Mouse (Mus musculus) heart, embryonic 10.5 days (tissue): ENCODE measurements at regions not wholly inside any gene's neighbourhood (a gene's known extent, or its start where the extent isn't known, plus 50 kb on each side); places are given as distances from the start of the nearest gene placed in this dataset.
A peak's percentile ranks its signal among the peaks of the same experiment; 100 is the strongest.

Experiments used
- DNase-seq: peaks from one replicate; pipeline ENCODE4 v3.0.0-alpha.2; 2017; ENCODE audit warnings: low spot score
- H3K27ac ChIP-seq: fragments of 300-500 bp; sonication (generic); 2 replicates; pipeline ENCODE4 v1.5.1; 2016; ENCODE audit warnings: mild to moderate bottlenecking
- H3K27me3 ChIP-seq: fragments of 300-500 bp; sonication (generic); 2 replicates; pipeline ENCODE4 v1.6.1; 2016; ENCODE audit warnings: mild to moderate bottlenecking; ENCODE audit not compliant: poor library complexity, insufficient read depth, severe bottlenecking
- H3K36me3 ChIP-seq: fragments of 300-500 bp; sonication (generic); 2 replicates; pipeline ENCODE4 v1.6.1; 2016; ENCODE audit warnings: mild to moderate bottlenecking, moderate library complexity
- H3K4me1 ChIP-seq: fragments of 300-500 bp; sonication (generic); 2 replicates; pipeline ENCODE4 v1.6.1; 2016; ENCODE audit warnings: mild to moderate bottlenecking
- H3K4me3 ChIP-seq: fragments of 300-500 bp; sonication (generic); 2 replicates; pipeline ENCODE4 v1.5.1; 2016; ENCODE audit warnings: mild to moderate bottlenecking, moderate library complexity
- H3K9me3 ChIP-seq: fragments of 300-500 bp; sonication (generic); 2 replicates; pipeline ENCODE4 v1.6.1; 2016; ENCODE audit warnings: mild to moderate bottlenecking, moderate library complexity
- WGBS: fragments of 180-500 bp; shearing (Covaris S2); methylation state at CpG from one replicate; pipeline ENCODE4 v1.1.7; 2016; 5-methylcytosine and 5-hydroxymethylcytosine counted together

DNA sequence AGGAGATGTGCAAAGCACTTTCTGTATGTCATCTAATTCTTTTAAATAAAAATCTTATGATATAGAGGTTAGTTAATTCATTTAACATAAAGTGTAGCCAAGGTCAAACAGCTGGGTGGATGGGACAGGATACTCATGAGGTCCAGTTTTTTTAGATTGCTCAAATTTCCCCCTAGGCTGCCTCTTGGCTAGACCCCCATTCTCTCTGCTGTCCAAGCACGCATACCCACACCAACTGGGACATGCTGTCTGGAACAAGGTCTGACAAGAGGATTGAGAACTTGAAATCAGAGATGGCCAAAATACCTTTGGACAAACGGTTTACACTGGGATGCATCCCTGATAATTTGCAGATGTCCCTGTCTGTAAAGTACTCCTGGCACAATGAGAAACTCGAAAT is 65.0 kb upstream of the Foxn3 start:
- no peaks in the 10 kb centered on the region for H3K9me3 ChIP-seq
- 58% methylated on average over 3 of the region's 3 CpGs for WGBS
- H3K27ac ChIP-seq: peak overlapping the region; percentile 56
- peaks cover 14% of the 10 kb centered on the region for H3K4me1 ChIP-seq
- no peaks in the 10 kb centered on the region for H3K36me3 ChIP-seq
- DNase-seq: no peak
- peak overlapping the region; percentile 64 for H3K4me3 ChIP-seq
- H3K27me3 ChIP-seq: no peaks in the 10 kb centered on the region

DNA sequence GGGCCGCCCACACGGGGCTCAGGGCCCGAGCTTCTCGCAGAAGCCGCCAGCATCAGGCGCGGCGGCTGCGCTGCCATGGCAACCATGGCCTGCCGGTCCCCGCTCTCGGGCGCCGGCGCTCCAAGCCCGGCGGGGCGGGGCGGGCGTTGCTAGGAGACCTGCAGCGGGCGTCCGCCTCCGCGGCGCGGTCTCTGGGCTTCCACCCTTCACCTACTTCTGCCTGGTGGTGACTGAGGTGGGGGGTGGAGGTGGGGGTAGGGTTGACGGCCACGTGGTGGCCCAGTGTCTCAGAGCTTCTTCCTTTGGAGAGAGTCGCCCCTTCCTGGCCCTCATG is 64.5 kb upstream of the Foxn3 start:
- DNase-seq: peak; percentile 92
- H3K36me3 ChIP-seq: no peaks in the 10 kb centered on the region
- peaks cover 14% of the 10 kb centered on the region for H3K4me1 ChIP-seq
- H3K9me3 ChIP-seq: no peaks in the 10 kb centered on the region
- 0% methylated on average over 30 of the region's 30 CpGs for WGBS
- peak overlapping the region; percentile 56 for H3K27ac ChIP-seq
- peak overlapping the region; percentile 64 for H3K4me3 ChIP-seq
- no peaks in the 10 kb centered on the region for H3K27me3 ChIP-seq

GRCm38 (mm10) chr12:99627201-99627897 is 64.0 kb upstream of the Foxn3 start:
- Histone ChIP-seq H3K4me3 (peak overlapping the region; percentile 64), H3K27ac (peak overlapping the region; percentile 56), H3K4me1 (peaks cover 14% of the 10 kb centered on the region), H3K36me3 (no peaks in the 10 kb centered on the region), H3K27me3 (no peaks in the 10 kb centered on the region), H3K9me3 (no peaks in the 10 kb centered on the region)
- peak; percentile 28 for DNase-seq
- 2% methylated on average over 40 of the region's 40 CpGs for WGBS

DNA sequence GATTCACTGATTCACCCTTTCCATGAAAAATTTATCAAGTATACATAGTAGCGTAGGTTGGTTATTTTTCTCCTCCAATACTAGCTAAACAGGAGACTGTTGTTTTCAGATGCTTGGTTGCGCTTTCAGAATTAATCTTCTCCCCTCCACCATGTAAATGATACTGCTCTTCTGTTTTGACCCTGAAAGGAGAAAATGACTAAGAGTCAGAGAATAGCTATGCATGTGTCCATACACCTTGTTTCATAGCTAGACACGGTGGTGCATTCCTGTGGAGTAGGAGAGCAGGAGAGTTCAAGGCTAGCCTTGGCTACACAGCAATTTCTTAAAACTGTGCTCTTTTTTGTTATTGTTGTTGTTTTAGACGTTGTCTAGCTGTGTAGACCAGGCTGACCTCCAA is 62.8 kb upstream of the Foxn3 start:
- H3K27me3 ChIP-seq: no peaks in the 10 kb centered on the region
- H3K9me3 ChIP-seq: no peaks in the 10 kb centered on the region
- DNase-seq: peak; percentile 36
- no peaks in the 10 kb centered on the region for H3K36me3 ChIP-seq
- no peak overlapping the region for H3K4me3 ChIP-seq
- no peak overlapping the region for H3K27ac ChIP-seq
- H3K4me1 ChIP-seq: peaks cover 14% of the 10 kb centered on the region
- 82% methylated on average over 4 of the region's 4 CpGs for WGBS

GRCm38 (mm10) chr12:99625094-99625493 is 61.7 kb upstream of the Foxn3 start:
- Histone ChIP-seq H3K27ac (no peak overlapping the region), H3K9me3 (no peaks in the 10 kb centered on the region), H3K27me3 (no peaks in the 10 kb centered on the region), H3K4me3 (no peak overlapping the region), H3K36me3 (no peaks in the 10 kb centered on the region), H3K4me1 (peaks cover 14% of the 10 kb centered on the region)
- DNase-seq: no peak
- 40% methylated on average over 9 of the region's 9 CpGs for WGBS

DNA sequence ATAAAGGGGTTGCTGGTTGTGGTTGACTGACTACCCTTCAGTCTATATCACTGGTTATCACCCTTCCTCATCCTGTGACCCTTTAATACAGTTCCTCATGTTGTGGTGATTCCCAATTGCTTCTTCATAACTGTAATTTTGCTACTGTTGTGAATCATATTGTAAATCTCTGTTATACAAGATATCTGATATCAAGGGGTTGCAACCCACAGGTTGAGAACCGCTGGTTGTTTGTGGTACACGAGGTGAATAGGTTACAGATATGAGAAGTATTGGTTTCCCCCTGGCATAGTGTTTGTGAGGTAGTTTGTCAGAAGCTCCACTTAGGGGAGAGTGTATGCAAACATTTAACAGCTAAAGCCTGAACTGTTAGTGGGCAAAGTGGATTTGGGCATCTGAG is 58.9 kb upstream of the Foxn3 start:
- Histone ChIP-seq H3K27me3 (no peaks in the 10 kb centered on the region), H3K36me3 (no peaks in the 10 kb centered on the region), H3K27ac (no peak overlapping the region), H3K9me3 (no peaks in the 10 kb centered on the region), H3K4me1 (peaks cover 7% of the 10 kb centered on the region; the same call in 1 of the 2 replicates), H3K4me3 (no peak overlapping the region)
- no peak for DNase-seq
- WGBS: 77% methylated on average over 2 of the region's 2 CpGs

DNA sequence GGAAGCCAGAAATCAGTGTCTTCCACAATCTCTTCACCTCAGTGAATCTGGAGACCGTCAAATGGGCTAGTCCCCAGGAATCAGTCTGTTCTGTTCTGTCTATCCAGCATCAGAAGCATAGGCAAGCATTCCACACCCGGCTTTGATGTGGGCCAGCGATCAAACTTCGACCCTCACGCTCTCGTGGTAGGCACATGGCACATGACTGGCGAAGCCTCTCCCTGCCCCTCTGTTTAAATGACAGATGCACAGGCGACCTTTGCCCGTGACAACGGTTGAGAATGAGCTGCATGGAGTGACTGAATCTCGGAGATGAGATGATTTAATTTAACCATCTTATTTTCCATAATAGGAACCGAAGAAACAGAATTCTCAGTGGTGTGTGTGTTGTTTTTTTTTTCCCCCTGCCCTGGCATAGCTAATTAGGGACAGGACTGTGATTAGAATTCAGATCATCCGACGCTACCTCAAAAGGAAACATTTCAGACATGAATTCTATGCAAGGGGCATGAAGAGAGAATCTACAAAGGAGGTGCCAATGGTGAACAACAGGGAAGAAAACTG is 53.9 kb upstream of the Foxn3 start:
- Histone ChIP-seq H3K27ac (no peak overlapping the region), H3K27me3 (no peaks in the 10 kb centered on the region), H3K4me3 (no peak overlapping the region), H3K4me1 (0 out of 2 replicates have a peak, but pooled peaks cover 3% of the 10 kb centered on the region), H3K36me3 (no peaks in the 10 kb centered on the region), H3K9me3 (no peaks in the 10 kb centered on the region)
- 86% methylated on average over 14 of the region's 14 CpGs for WGBS
- peak; percentile 35 for DNase-seq

- Histone ChIP-seq H3K27ac (no peak overlapping the region), H3K27me3 (no peaks in the 10 kb centered on the region), H3K9me3 (no peaks in the 10 kb centered on the region), H3K4me1 (peaks cover 13% of the 10 kb centered on the region), H3K36me3 (no peaks in the 10 kb centered on the region), H3K4me3 (no peak overlapping the region)
- 65% methylated on average over 6 of the region's 6 CpGs for WGBS
- peak; percentile 17 for DNase-seq
Observed at GRCm38 (mm10) chr12:99614420-99614819, 51.0 kb upstream of the Foxn3 start.
